Mouse (Mus musculus): ENCODE results near the gene Exoc2. TPM values are rescaled to one million over a fixed set of nuclear protein-coding genes. Genes with fewer than 3 reads are reported as not detected.

Exoc2 gene
- total RNA-seq, 2 experiments from 2014 or later = 40.9 to 41.0 TPM

DNA sequence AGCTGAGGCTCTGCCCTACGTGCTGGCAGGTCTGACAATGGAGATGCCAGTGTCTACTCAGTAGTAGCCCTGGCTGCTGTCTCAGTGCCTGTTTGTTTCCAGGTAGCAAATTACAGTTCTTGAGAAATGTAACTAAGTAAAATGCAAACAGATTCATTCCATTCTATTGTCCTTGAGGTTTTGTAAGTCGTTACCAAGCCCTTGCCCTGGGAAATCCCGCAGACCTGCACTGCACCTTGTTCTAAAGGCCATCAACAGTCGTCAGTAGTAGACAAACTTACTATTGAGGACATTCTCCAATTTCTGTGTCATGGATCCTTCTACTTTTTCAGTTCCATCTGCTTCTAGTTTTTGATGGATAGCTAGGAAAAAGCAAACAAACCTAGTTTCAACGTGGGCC, 63.0 kb downstream of the Exoc2 start:
- DNase-seq (ENCODE audit: low spot score in 2 of 2) = no peak
- intact Hi-C loops (cut with DNase I) = no loop called here

DNA sequence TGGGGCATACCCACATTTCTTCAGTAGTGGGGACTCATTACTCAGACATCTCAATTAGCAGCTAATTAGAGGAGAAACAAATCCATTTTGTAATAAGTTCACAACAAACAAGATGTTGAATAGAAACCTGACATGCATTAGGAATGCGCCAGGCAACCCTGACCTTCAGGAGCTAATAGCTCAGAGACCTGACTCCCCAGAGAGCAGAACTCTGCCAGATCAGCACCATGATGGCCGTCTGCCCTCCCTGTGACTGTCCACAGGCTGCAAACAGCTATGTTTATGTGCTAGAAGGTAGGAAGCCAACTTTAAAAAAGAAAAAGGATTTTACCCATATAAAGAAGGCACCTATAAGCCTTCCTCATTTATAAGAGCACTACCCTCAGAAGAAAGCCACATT, 71.6 kb downstream of the Exoc2 start:
- no peak for DNase-seq (ENCODE audit: low spot score in 2 of 2)
- intact Hi-C loops (cut with DNase I) = loop anchor here (5.0 to 10.0 kb wide), 2 partner anchors 80 to 183 kb away; no protein-coding TSS in a partner anchor

GRCm38 (mm10) chr13:30901387-30902041, 72.4 kb downstream of the Exoc2 start:
- no peak for DNase-seq (ENCODE audit: low spot score in 2 of 2)
- intact Hi-C loops (cut with DNase I) = loop anchor here (5.0 to 10.0 kb wide), 2 partner anchors 81 to 183 kb away; no protein-coding TSS in a partner anchor

GRCm38 (mm10) chr13:30894015-30894634, 79.8 kb downstream of the Exoc2 start:
- peak; percentile 27 to 29 for DNase-seq (ENCODE audit: low spot score in 2 of 2)
- intact Hi-C loops (cut with DNase I) = loop anchor here (5.0 to 10.0 kb wide), 2 partner anchors 93 to 731 kb away; partner anchors contain the start of gene Foxf2

DNA sequence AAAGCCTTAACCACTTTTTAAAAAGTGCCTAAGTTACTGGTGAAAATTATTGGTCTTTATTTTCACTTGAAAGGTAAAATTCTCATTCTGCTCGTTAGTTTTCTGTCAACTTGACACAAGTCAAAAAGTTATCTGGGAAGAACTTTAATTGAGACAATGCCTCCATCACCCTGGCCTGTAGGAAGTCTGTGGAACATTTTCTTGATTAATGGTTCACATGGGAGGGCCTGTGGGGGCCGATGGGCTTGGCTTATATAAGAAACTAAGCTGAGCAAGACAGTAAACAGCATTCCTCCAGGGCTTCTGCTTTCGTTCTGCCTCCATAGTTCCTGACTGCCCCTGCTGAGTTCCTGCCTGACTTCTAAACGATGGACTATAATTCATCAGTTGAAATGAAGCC, 81.6 kb downstream of the Exoc2 start:
- intact Hi-C loops (cut with DNase I) = loop anchor here (5.0 to 10.0 kb wide), 2 partner anchors 95 to 732 kb away; partner anchors contain the start of gene Foxf2
- no peak for DNase-seq (ENCODE audit: low spot score in 2 of 2)

- intact Hi-C loops (cut with DNase I) = loop anchor here (5.0 to 10.0 kb wide), 2 partner anchors 96 to 734 kb away; partner anchors contain the start of gene Foxf2
- DNase-seq (ENCODE audit: low spot score in 2 of 2) = no peak
Measured at GRCm38 (mm10) chr13:30891223-30891622, 82.7 kb downstream of the Exoc2 start.

DNA sequence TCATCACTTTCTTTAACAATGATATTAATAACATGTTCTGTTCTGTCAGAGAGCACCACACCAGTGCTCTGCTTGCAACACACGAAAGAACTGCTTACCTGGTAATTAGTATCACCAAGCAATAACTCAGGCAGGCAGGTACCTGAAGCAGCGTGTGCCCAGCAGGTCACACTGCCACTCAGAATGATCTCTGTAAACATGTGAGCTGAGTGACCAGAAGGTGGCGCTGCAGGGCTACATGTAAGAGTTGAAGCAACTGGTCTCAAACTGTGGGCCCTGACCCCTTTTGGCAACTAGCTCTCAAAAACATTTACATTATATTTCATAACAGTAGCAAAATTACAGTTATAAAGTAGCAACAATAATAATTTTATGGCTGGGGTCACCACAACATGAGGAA, 85.4 kb downstream of the Exoc2 start:
- intact Hi-C loops (cut with DNase I) = loop anchor here (5.0 kb wide), 1 partner anchor 769 kb away; no protein-coding TSS in a partner anchor
- peak; percentile 26 to 52 for DNase-seq (ENCODE audit: low spot score in 2 of 2)

DNA sequence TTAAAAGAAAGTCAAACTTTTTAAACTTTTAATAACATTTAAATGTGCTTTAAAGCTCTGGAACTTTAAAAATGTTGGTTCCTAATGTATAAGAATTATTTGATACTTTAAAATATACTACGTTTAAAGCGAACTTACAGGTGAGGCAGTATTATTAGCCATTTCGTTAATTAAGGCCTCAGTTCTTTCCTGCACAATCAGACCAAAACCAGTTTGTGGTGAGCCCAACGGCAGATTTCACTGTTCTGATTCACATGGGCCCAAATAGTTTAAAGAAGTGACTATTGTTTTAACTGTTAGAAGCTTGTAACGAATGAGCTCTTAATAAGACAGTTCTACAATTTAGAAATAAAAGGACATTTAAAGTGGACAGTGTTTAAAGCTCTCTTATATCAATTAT, 93.6 kb downstream of the Exoc2 start:
- no peak for DNase-seq (ENCODE audit: low spot score in 2 of 2)
- intact Hi-C loops (cut with DNase I) = loop anchor here (5.0 kb wide), 1 partner anchor 313 kb away; no protein-coding TSS in a partner anchor

GRCm38 (mm10) chr13:30879871-30880270, 94.0 kb downstream of the Exoc2 start:
- DNase-seq (ENCODE audit: low spot score in 2 of 2) = no peak
- intact Hi-C loops (cut with DNase I) = loop anchor here (5.0 kb wide), 1 partner anchor 313 kb away; no protein-coding TSS in a partner anchor

DNA sequence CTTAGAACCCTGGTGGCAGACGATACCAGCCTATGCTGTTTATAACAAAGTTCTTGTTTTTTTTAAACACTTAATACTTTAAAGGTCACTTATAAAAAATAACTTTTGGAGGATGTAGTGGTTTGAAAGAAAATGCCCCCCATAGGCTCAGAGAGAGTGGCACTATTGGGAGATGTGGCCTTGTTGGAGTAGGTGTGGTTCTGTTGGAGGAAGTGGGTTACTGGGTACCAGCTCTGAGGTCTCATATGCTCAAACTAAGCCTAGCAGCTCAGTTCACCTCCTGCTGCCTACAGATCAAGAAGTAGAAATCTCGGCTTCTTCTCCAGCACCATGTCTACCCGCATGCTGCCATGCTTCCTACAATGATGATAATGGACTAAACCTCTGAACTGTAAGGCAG, 98.1 kb downstream of the Exoc2 start:
- no peak for DNase-seq (ENCODE audit: low spot score in 2 of 2)
- intact Hi-C loops (cut with DNase I) = no loop called here

DNA sequence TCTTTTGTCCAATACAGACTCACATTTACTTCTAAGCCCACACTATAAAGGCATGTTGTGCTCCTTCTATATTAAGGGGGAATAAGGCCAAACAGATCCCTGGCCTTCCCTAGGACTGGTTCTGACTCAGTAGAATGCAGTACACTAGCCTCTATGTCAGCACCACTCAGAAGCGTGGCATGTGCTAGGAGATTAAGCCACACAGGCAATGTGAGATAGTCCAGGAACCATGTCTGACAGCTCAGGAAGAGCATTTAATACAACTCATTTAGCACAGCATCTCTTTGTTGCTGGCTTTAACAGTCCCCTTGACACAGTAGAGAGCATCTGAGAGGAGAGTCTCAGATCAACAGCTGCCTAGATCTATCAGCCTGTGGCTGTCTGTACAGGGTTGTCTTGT, 100.4 kb downstream of the Exoc2 start:
- DNase-seq (ENCODE audit: low spot score in 2 of 2) = no peak
- intact Hi-C loops (cut with DNase I) = no loop called here

DNA sequence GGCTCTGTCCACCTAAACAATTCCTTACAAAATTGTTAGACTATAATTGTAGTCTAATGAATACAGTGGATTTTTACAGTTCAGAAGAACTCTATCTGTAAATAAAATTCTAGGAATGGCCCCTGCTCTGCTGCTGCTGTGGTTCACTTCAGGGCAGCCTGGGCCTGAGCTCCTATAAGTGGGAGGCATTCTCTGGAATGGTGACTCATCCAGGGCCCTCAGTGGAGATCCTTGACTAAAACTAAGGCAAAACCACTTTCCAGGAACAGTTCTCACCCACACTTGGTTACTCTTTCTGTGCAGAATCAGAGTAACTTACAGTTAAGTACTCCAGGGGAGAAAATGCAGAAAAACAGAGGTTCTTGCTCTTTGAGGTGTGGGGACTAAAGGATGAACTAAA, 108.4 kb downstream of the Exoc2 start:
- DNase-seq (ENCODE audit: low spot score in 2 of 2) = peak; percentile 29 to 42
- intact Hi-C loops (cut with DNase I) = no loop called here

GRCm38 (mm10) chr13:30864042-30864441, 109.9 kb downstream of the Exoc2 start:
- intact Hi-C loops (cut with DNase I) = no loop called here
- DNase-seq (ENCODE audit: low spot score in 2 of 2) = no peak

DNA sequence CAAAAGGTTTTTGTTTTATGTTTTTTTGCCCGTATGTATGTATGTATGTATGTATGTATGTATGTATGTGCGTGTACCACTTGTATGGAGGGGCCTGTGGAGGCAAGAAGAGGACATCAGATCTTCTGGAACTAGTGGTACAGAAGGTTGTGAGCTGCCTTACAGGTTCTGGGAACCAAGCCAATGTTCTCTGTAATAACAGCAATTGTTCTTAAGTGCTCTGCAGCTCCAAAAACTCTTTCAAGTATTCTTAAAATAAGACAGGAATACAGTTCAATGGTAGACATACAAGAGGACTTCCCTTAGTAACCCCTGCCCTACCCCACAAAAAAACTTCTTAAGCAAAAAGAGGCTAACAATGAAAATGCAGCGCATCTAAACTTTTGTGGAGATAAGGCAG, 115.5 kb downstream of the Exoc2 start:
- intact Hi-C loops (cut with DNase I) = no loop called here
- no peak for DNase-seq (ENCODE audit: low spot score in 2 of 2)

- intact Hi-C loops (cut with DNase I) = no loop called here
- DNase-seq (ENCODE audit: low spot score in 2 of 2) = no peak
Measured at GRCm38 (mm10) chr13:30850736-30851135, 123.2 kb downstream of the Exoc2 start.

DNA sequence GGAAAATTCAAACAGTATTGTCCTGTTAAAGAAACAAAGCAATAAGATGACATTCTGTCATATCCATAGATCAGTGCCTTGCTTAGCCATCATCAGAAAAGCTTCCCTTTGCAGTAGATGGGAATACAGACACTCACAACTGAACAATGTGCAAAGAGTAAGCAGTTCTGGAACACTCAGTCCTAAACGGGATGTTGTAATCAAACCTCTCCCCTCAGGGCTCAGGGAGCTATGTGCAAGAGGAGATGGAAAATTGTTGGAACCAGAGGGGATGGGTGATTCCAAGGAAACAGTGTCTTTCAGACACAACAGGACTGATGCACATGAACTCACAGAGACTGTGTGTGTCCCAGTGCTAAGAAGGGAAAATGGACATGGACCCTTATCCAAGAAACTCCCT, 125.9 kb downstream of the Exoc2 start:
- intact Hi-C loops (cut with DNase I) = no loop called here
- no peak for DNase-seq (ENCODE audit: low spot score in 2 of 2)

- DNase-seq (ENCODE audit: low spot score in 2 of 2) = no peak
- intact Hi-C loops (cut with DNase I) = no loop called here
Measured at GRCm38 (mm10) chr13:30846506-30846905, 127.4 kb downstream of the Exoc2 start.

DNA sequence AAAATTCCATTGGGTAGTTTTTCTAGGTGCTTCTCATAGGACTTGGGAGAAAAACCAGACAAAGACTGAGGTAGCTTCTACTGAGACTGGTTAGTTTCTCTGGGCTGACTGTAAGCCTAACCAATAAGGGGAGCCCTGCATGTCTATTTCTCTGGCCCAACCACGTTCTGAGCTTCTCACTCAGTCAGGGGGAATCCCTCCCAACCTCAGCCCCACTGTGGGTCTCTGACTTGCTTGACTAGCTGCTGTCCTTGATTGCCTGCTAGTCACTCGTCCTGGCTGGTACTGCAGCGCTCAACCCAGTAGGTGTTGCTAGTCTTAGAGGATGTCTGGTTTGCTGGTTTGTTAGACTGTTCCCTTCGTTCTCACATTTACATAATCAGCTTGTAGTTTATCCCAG, 130.8 kb downstream of the Exoc2 start:
- intact Hi-C loops (cut with DNase I) = no loop called here
- DNase-seq (ENCODE audit: low spot score in 2 of 2) = no peak

- intact Hi-C loops (cut with DNase I) = no loop called here
Measured at GRCm38 (mm10) chr13:30841843-30842242, 132.1 kb downstream of the Exoc2 start.

GRCm38 (mm10) chr13:30841306-30841705, 132.6 kb downstream of the Exoc2 start:
- intact Hi-C loops (cut with DNase I) = no loop called here
- DNase-seq (ENCODE audit: low spot score in 2 of 2) = no peak

More at GRCm38 (mm10) chr13:30841843-30842242, 132.1 kb downstream of the Exoc2 start:
- no peak for DNase-seq (ENCODE audit: low spot score in 2 of 2)

DNA sequence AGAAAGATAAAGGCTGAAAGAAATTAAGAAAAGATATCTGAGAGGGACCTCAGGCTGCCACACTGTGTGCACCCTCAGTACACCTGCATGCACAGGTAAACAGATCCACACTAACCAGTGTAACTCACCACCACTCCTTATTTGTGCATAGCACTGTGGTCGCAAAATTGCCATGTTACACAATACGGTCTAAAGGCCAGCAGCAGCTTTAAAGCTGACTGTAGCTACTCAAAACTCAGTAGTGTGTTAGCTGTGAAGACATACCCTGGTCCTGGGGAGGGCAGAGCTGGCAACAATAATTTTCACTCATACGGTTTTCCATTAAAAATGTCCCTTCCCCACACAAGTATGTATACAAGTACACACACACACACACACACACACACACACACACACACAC, 133.2 kb downstream of the Exoc2 start:
- intact Hi-C loops (cut with DNase I) = no loop called here
- no peak for DNase-seq (ENCODE audit: low spot score in 2 of 2)

Measured in left cerebral cortex, postnatal 36 days (tissue).